Mouse (Mus musculus) lung, embryonic 14.5 days (tissue): ENCODE measurements around the gene Higd2a. TPM values are rescaled to one million over a fixed set of nuclear protein-coding genes. Genes with fewer than 3 reads are reported as not detected.
A peak's percentile ranks its signal among the peaks of the same experiment; 100 is the strongest.
"Not testable (repeated sequence)": the region's sequence is repeated elsewhere in the genome, so short reads cannot be mapped to it uniquely, and the experiment has no call there.

Experiments used
- ATAC-seq: fragments of 200-750 bp; cut with Nextera tagmentation; 2 replicates; pipeline ENCODE4 v1.8.0; 2017; ENCODE audit warnings: mild to moderate bottlenecking, moderate TSS enrichment, moderate library complexity; ENCODE audit not compliant: insufficient read depth
- DNase-seq: peaks from one replicate; pipeline ENCODE4 v3.0.0-alpha.2; 2015
- H3K27ac ChIP-seq: fragments of 300-500 bp; sonication (generic); 2 replicates; pipeline ENCODE4 v1.5.1; 2014; ENCODE audit warnings: low read depth, mild to moderate bottlenecking, moderate library complexity
- H3K27me3 ChIP-seq: fragments of 300-500 bp; sonication (generic); 2 replicates; pipeline ENCODE4 v1.6.1; 2014; ENCODE audit warnings: low read length, control low read depth; ENCODE audit not compliant: insufficient read depth
- H3K36me3 ChIP-seq: fragments of 300-500 bp; sonication (generic); 2 replicates; pipeline ENCODE4 v1.6.1; 2014; ENCODE audit warnings: control low read depth; ENCODE audit not compliant: insufficient read depth
- H3K4me1 ChIP-seq: fragments of 300-500 bp; sonication (generic); 2 replicates; pipeline ENCODE4 v1.6.1; 2014; ENCODE audit warnings: antibody characterized with exemption, control low read depth; ENCODE audit not compliant: insufficient read depth
- H3K4me2 ChIP-seq: fragments of 300-500 bp; sonication (generic); 2 replicates; pipeline ENCODE4 v1.6.1; 2014; ENCODE audit warnings: mild to moderate bottlenecking
- H3K4me3 ChIP-seq: fragments of 300-500 bp; sonication (generic); 2 replicates; pipeline ENCODE4 v1.5.1; 2014; ENCODE audit warnings: low read depth, low read length
- H3K9ac ChIP-seq: fragments of 300-500 bp; sonication (generic); 2 replicates; pipeline ENCODE4 v1.6.1; 2014
- H3K9me3 ChIP-seq: fragments of 300-500 bp; sonication (generic); 2 replicates; pipeline ENCODE4 v1.6.1; 2016; ENCODE audit warnings: low read depth, low read length, control low read depth
- CTCF ChIP-seq: IDR thresholded peaks from 2 replicates; pipeline ENCODE4 v1.5.1; 2016; ENCODE audit warnings: antibody characterized with exemption, low read depth
- WGBS: fragments of 180-500 bp; shearing (Covaris S2); extraction: QIAGEN DNeasy Blood & Tissue Kit; methylation state at CpG from one replicate; pipeline ENCODE4 v1.1.7; 2014; 5-methylcytosine and 5-hydroxymethylcytosine counted together
- polyA plus RNA-seq: library from polyadenylated mRNA; unstranded; fragments of >200 nt; fragmentation: Nextera tagmentation; extraction: Ambion mirVana; gene quantifications from 2 replicates; pipeline ENCODE4 v1.2.1, GENCODE M21; 2014

Gene Higd2a
- polyA plus RNA-seq, 1 experiment from 2014 or later, result 167 TPM

DNA sequence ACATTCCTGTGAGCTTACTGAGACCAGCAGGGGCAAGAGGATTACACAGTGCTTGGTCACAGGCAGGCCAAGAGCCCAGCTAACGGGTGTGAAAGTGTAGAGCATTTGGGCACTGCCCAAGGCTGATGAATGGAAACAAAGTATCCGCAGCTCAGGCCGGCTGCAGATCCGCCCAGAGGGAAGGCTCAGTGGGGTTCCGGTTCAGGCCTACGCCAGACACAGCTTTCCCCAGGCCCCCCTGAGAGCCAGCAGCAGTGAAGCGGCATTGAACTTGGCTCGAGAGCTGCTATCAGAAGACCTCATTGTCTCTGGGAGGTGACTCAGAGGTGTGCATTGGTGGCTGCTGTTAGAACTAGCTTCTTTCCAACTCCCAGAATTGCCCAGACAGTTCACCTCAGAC lies 18.7 kb downstream of the Higd2a start:
- Histone ChIP-seq H3K27ac (no peak overlapping the region), H3K4me2 (0 out of 2 replicates have a peak overlapping the region, but pooled peaks have one; percentile 4)

GRCm38 (mm10) chr13:54609301-54609700 lies 19.3 kb downstream of the Higd2a start:
- Histone ChIP-seq H3K4me1 (no peaks in the 10 kb centered on the region), H3K4me3 (no peak overlapping the region), H3K9me3 (no peaks in the 10 kb centered on the region), H3K27ac (no peak overlapping the region), H3K4me2 (0 out of 2 replicates have a peak overlapping the region, but pooled peaks have one; percentile 1), H3K27me3 (no peaks in the 10 kb centered on the region), H3K36me3 (0 out of 2 replicates have a peak, but pooled peaks cover 3% of the 10 kb centered on the region), H3K9ac (no peak overlapping the region)
- no peak for TF ChIP-seq CTCF
- ATAC-seq, result no peak
- WGBS, result 44% methylated on average over 1 of the region's 1 CpGs
- no peak for DNase-seq

More for the DNA sequence above, 18.7 kb downstream of the Higd2a start:
- H3K9me3 ChIP-seq, result no peaks in the 10 kb centered on the region
- H3K9ac ChIP-seq, result peak overlapping the region; percentile 34
- H3K27me3 ChIP-seq, result no peaks in the 10 kb centered on the region
- 29% methylated on average over 8 of the region's 8 CpGs for WGBS
- no peak for ATAC-seq
- H3K4me3 ChIP-seq, result no peak overlapping the region
- no peak for DNase-seq
- H3K36me3 ChIP-seq, result 0 out of 2 replicates have a peak, but pooled peaks cover 3% of the 10 kb centered on the region
- H3K4me1 ChIP-seq, result no peaks in the 10 kb centered on the region
- no peak for TF ChIP-seq CTCF

GRCm38 (mm10) chr13:54610613-54610971 lies 20.6 kb downstream of the Higd2a start:
- Histone ChIP-seq H3K27me3 (no peaks in the 10 kb centered on the region), H3K4me1 (no peaks in the 10 kb centered on the region), H3K4me3 (peak overlapping the region; percentile 73), H3K36me3 (no peaks in the 10 kb centered on the region), H3K9me3 (no peaks in the 10 kb centered on the region), H3K9ac (peak overlapping the region; percentile 74), H3K27ac (peak overlapping the region; percentile 69), H3K4me2 (peak overlapping the region; percentile 98)
- DNase-seq, result no peak
- TF ChIP-seq CTCF, result no peak
- 10% methylated on average over 13 of the region's 13 CpGs for WGBS
- ATAC-seq, result peak; percentile 21

DNA sequence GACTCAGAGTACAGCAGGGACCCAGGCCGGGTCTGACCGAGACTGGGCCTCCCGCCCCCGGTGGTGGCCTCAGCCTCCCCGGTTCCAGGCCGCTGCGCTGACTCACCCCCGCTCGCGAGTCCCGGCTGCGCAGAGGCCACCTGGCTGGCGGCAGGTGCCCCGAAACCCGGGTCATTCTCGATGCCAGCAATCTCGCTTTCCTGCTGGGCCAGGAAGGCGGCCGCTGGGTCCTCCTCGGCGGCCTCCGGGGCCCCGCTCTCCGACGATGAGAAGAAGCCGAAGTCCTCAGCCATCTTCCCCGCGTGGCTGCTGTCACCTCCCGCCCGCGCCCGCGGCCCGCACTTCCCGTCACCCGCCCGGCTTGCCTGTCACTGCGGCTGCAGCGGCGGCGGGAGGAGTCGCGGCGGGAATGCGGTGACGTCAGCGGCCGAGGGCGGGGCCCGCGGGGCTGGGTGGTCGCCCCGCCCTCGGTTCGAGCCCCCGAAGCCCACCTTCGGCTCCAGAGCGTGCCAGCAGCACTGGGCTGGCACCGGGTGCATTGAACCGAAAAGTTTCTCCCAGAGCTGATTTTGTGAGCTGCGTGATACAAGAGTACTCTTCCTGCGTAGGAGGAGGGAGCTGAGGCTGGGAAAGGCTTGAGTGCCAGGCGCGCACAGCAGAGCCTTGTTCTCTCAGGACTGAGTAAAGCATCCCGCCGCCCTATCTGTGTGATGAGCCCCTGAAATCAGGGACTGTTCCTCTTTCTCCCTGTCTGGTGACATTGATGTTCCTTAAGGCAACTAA lies 21.2 kb downstream of the Higd2a start, which contains the start of gene Cltb:
TSS of gene Cltb (minus strand) at position 373 of the 783 bp plus-strand sequence.
- no peaks in the 10 kb centered on the region for H3K9me3 ChIP-seq
- H3K4me3 ChIP-seq, result peak within 1 kb of the TSS; percentile 73
- peak within 1 kb of the TSS; percentile 69 for H3K27ac ChIP-seq
- H3K4me1 ChIP-seq, result no peaks in the 10 kb centered on the region
- DNase-seq (peak; percentile 92), ATAC-seq (peak; percentile 80)
- WGBS, result under 1% methylated on average over 66 of the region's 66 CpGs
- H3K4me2 ChIP-seq, result peak within 1 kb of the TSS; percentile 98
- no peak for TF ChIP-seq CTCF
- no peaks in the 10 kb centered on the region for H3K36me3 ChIP-seq
- H3K9ac ChIP-seq, result peak within 1 kb of the TSS; percentile 74
- no peaks in the 10 kb centered on the region for H3K27me3 ChIP-seq

DNA sequence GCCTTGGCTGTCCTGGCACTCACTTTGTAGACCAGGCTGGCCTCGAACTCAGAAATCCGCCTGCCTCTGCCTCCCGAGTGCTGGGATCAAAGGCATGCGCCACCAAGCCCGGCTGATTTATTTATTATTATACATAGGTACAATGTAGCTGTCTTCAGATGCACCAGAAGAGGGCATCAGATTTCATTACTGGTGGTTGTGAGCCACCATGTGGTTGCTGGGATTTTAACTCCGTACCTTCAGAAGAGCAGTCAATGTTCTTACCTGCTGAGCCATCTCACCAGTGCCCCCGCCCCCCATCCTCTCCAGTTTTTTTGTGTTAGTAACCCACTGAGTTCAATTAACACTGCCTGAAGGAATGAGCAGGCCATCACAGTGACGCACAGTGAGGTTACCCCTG lies 23.1 kb downstream of the Higd2a start:
- not testable (repeated sequence) for H3K27ac ChIP-seq, H3K4me3 ChIP-seq, ATAC-seq, H3K36me3 ChIP-seq, H3K9me3 ChIP-seq, H3K4me2 ChIP-seq, H3K4me1 ChIP-seq, DNase-seq, H3K27me3 ChIP-seq, H3K9ac ChIP-seq
- 84% methylated on average over 8 of the region's 8 CpGs for whole genome bisulfite sequencing

DNA sequence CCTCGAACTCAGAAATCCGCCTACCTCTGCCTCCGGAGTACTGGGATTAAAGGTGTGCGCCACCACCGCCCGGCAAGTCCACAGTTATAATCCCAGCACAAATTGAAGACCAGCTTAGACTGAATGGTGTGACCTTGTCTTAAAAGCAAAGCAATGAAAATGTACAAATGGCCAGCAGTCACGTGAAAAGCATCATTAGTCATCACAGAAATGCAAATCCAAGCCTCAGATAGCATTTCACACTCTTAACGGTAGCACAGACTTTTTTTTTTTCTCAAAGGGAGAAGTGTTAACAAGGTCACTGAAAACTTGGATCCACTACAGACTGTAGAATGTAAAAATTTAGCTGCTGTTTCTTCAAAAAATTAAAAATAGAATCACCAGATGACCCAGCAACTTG lies 26.3 kb downstream of the Higd2a start:
- WGBS, result 74% methylated on average over 8 of the region's 8 CpGs
- no peaks in the 10 kb centered on the region for H3K9me3 ChIP-seq
- ATAC-seq, result no peak

DNA sequence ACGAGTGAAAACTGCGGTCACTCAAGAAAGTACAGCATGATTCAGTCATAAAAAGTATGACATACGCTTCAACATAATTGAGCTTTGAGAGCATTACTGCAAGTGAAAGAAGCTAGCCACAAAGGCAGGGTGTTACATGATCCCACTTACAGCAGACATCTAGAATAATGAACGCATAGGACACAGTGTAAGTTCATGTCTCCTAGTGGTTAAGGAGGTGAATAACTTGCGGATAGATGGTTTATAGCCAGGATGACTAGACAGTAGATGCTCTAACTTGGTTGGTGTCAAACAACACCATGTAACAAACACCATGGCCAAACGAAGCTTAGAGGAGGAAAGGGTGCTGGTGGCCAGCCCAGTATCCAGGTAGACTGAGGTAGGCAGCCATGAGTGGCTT lies 27.0 kb downstream of the Higd2a start:
- 60% methylated on average over 6 of the region's 6 CpGs for WGBS
- Histone ChIP-seq H3K9me3 (no peaks in the 10 kb centered on the region), H3K4me2 (no peak overlapping the region), H3K4me1 (no peaks in the 10 kb centered on the region), H3K27ac (no peak overlapping the region), H3K27me3 (no peaks in the 10 kb centered on the region), H3K4me3 (no peak overlapping the region), H3K9ac (no peak overlapping the region), H3K36me3 (no peaks in the 10 kb centered on the region)
- DNase-seq, result peak; percentile 4
- no peak for ATAC-seq
- 0 out of 2 replicates have a peak, but pooled peaks have one; percentile 25 for TF ChIP-seq CTCF

More for the DNA sequence above, 26.3 kb downstream of the Higd2a start:
- no peak for TF ChIP-seq CTCF
- no peak overlapping the region for H3K4me3 ChIP-seq
- H3K27ac ChIP-seq, result no peak overlapping the region
- H3K27me3 ChIP-seq, result no peaks in the 10 kb centered on the region
- DNase-seq, result no peak
- no peaks in the 10 kb centered on the region for H3K36me3 ChIP-seq
- H3K9ac ChIP-seq, result no peak overlapping the region
- no peaks in the 10 kb centered on the region for H3K4me1 ChIP-seq
- no peak overlapping the region for H3K4me2 ChIP-seq
